Mouse (Mus musculus): Measurements from ENCODE around the gene Tmc3.
A peak's percentile ranks its signal among the peaks of the same experiment; 100 is the strongest.

The Tmc3 gene

GRCm38 (mm10) chr7:83639084-83639483 lies 54.4 kb downstream of the Tmc3 start:
- no peak for DNase-seq

- DNase-seq = no peak
Observed at GRCm38 (mm10) chr7:83640581-83640980, 55.9 kb downstream of the Tmc3 start.

- DNase-seq = no peak
Observed at GRCm38 (mm10) chr7:83641163-83641562, 56.4 kb downstream of the Tmc3 start.

- DNase-seq = no peak
Observed at GRCm38 (mm10) chr7:83643581-83643980, 58.9 kb downstream of the Tmc3 start.

DNA sequence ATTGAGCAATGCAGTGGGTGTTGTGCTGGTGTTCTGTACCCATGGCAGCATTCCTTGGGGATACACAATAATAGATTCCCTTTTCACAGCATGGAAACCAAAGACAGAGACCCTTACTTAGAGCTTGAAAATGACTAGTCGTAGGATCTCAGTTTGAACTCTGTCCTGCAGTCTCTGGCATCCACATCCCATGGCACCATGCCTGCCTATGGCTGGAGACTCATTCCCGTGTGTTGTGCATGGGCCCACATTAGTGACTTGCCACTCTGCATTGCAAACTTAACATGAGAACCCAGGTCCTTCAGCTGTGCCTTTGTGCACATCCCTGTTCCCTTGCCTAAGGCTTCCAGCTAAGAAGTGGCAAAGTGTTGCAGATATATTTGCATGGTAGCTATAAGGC lies 60.0 kb downstream of the Tmc3 start:
- DNase-seq = no peak

DNA sequence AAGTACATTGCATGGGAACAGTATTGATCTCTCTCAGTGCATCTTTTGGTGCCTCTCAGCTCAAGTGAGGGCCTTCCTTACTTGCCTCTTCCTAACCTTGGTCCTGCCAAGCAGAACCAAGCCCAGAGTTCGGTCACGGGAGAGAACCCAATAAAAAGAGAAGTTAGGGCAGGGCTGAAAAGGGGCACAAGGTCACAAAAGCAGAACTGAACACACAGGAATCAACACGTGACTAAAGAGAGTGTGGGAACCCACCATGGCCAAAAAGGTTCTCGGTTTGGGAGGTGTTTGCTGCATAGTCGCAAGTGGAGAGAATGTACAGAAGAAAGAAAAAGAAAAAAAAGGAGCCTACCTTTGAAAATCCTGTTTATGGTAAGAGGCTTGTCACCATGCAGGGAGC lies 60.7 kb downstream of the Tmc3 start:
- no peak for DNase-seq

- no peak for DNase-seq
Observed at GRCm38 (mm10) chr7:83648807-83649206, 64.1 kb downstream of the Tmc3 start.

DNA sequence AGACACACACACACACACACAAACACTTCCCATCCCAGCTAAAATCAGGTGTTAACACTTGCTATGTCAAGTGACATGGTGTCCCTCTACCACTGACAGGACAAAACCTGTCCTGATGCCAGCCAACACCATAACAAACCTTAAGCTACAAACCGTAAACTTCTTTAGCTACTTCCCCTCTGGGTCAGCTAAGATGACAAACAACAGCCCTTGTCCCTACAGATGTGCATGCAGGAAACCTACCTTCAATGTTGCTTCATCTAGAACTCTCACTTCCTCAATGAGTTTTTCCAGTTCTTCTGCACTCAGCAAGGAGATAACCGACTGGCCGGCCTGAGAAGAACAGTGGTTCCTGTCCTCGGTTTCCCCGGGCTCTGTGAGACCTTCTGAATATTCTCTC lies 65.9 kb downstream of the Tmc3 start:
- no peak for DNase-seq

DNA sequence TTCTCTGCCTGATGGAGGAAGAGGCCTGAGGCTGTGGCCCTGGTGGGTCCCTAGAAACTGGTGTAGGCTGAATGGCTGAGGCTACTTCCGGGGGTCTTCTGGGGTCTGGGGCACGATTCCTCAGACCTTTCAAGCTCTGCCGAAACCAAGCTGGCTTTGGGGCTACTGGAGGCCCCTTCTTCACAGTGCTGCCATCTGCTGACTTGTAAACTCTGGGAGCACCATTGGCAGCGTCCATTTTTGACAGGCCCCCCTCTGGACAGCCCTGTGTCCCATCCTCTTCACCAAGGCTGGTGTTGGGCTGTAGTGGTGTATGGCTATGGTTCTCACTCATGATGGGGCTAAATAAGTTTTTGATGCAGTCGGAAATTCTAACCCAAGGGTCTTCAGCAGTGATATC lies 67.8 kb downstream of the Tmc3 start:
- no peak for DNase-seq

DNA sequence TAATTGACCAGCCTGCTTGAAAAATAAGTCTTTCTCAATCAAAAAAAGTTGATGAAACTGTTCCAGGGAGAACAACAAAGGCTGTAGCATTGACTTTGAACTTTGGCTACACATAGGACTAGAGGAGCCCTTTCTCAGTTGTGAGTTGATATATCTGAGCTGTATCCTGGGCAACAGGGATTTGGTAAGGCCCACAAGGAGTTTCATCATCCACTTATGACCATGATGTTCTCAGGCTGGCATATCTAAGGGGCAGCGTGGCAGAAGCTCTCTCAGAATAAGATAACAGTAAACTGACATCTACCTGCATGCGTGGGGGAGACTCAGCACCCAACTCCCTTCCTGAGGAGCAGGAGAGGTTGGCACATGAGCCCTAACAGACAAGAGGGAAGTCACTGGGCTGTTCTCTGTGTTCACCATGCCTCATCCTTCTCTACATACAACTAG lies 68.9 kb downstream of the Tmc3 start:
- no peak for DNase-seq

DNA sequence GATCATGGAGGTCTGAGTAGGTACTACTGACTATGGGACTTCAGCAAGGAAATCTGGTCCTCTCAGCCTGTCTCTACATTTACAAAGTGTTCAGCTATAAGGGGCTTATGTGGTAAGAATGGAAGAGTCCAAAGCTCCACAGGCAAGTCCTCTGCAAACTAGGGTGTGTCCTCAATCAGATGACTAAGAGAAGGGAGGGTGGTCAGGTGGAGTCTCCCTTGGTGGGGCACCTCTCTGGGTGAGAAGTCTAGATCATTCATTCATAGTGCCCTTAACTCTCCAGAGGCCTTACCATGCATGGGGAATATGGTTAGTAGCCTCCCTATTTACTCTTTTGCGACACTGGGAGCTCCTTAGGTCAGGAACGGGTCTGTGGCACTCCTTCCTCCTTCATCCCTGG lies 69.5 kb downstream of the Tmc3 start:
- DNase-seq = no peak

DNA sequence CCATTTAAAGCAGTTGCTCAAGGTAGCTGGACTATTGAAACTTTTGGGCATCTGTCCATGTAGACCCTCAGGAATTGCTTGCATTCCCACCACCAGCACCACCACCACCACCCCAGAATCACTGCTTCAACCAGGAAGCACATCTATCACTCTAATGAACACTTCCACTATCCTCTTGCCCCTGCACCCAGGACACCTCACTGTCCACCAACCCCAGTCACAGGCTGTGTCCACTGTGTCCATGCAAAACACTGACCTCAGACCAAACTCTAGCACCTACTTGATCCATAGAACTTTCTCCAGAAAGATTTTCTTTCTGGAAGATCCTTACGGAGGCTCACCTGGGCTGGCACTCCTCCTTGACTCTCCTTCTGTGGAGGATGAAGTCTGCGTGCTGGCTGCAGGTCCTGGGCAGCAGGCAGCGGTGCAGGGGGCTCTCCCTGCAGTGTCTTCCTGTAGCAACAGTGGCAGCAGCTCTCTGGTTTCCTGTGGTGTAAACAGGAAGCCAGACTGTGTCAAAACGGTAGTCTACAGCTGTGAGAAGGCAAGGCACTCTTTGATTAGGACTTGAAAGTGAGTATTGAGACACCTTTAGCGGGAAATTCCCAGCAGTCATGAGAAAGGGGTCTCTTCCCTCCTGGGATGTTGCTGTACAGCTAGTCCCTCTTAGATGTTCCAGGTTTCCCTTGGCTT lies 70.4 kb downstream of the Tmc3 start:
- DNase-seq = peak; percentile 64

DNA sequence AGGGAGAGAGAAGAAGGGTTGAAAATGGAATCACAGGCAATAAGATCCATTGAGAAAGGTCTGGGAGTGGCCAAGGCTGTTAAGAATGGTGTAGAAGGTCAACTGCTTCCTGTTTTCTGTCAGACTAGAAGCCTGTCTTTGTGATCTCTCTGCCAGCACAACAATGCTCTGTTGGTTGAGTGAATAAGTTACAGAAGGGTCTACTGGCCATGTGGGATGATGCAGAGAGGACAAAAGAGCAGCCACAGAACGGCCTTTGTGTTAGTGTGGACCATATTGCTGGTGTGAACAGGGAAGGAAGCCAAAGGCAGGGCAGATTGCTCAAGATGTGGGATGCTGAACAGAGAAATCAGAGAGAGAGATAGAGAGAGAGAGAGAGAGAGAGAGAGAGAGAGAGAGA lies 74.0 kb downstream of the Tmc3 start:
- DNase-seq = no peak

DNA sequence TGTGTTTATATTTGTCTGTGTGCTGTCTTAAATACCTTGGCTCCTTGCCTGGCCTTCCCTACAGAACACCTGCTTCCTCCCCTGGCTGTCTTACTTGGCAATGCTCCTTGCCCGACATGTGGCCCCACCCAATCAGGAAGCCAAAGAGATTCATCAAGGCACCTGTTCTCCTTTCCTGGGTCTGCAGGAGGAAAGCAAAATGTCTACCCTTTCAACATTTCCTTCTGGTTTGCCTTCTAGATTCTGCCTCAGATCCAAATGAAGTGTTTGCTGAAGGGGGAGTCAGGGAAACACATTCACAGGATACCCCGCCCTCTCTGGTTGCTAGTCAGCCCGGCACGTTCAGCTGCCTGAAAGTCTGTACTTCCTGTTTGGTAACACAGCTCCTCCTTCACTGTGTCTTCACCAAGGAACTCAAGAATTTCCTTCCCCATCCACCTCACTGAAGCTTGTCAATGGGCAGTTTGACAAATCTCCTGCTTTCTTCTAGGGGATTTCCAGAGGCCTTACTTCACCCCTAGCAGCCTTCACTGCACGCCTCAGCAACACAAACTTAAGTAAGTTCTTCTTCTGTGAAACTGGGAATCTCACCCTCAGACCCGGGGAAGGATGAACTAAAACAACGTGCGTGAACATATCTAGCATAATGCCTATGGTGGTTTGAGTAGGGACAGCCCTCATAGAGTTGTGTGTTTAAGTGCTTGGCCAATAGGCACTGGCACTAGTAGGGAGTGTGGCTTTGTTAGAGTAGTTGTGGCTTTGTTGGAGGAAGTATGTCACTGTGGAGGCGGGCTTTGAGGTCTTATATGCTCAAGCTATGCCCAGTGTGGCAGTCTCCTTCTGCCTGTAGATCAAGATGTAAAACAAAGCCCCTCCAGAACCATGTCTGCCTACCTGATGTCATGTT lies 74.7 kb downstream of the Tmc3 start:
- peak; percentile 78 for DNase-seq

DNA sequence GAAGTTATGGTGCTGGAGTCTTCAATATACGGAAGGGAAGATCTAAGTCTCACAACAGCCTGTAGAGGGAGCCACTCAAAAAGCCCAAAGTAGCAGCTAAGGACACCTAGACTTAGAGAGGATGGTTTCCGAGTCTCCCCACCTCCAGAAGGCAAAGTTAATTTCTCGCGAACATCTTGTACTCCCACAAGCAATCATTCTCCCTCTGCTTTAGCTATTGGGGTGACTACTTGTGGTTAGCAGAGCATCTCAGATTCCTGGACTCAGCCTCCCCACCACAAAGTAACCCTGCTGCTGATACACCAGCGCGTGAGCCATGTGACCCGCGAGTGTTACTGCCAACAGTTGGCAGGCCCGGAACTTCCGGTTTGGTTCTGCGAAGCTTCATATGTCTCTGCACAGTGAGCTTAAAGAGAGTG lies 75.6 kb downstream of the Tmc3 start:
- DNase-seq = no peak

GRCm38 (mm10) chr7:83661031-83661430 lies 76.3 kb downstream of the Tmc3 start:
- DNase-seq = no peak

DNA sequence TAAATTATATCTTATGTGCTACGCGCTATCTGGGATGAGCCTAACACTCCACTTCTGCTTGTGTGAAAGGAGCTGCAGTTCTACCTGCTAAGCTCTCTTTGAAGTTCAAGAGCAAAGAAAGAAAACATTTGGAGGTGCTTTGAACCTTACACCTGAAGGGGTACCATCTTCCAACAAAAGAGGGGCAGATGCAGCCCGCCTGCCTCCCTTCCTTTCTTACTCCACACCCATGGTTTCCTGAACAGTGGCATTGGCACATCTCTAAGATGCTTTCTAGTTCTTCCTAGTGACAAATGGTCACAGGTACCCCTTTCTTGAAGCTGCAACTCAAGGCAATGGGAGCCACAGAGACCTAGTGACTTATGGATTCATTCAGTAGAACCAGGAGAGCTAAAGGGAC lies 77.0 kb downstream of the Tmc3 start:
- no peak for DNase-seq

DNA sequence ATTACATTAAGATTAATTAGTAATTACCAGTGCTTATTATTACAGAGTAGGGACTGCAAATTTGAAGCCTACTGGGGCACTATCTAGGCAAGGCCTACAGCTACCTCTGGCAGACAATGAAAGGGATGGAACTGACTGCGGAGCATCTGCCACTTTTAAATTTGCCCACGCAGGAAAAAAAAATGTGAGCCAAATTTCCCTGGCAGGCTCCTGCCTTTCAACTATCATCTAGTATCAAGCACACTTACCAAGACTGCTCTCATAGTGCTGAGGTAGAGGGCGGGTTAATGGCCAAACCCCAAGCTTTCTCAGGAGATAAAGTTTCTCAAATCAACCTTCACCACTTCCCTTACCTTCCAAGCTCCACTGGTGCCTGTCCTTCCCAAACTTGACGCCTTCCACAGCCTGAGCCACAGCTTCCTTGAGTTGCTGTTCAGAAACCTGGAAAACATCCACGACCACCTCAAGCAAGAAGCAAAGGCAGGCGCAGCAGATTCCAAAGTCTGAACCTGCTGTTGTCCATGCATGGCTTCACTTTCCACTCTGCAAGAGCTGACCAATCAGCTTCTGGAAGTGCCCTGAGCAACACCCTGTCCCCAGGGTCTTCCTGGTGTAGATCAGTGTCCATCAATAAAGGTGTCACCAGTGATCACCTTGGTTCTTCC lies 78.1 kb downstream of the Tmc3 start:
- DNase-seq = peak; percentile 38

DNA sequence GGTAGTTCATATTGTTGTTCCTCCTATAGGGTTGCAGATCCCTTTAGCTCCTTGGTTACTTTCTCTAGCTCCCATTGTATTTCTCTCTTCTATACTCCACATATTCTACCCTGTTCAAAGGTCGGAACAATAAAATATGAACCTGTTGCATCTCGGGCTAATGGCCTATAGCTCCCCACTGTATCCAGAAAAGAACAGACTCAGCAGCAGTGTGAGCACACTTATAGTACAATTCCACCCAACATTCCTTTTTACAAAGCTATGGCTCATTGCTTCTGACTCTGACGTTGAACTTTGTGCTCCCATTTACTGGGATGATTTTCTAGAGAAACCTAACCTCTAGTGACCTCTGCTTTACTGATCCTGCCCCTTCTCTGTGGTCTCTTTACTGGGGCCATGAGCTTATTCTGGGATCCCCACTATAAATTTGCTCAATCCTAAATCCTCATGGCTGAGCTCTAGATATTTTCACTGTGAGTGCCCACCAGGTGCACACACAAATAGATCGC lies 81.4 kb downstream of the Tmc3 start:
- DNase-seq = peak; percentile 31

- no peak for DNase-seq
Observed at GRCm38 (mm10) chr7:83667936-83668645, 83.4 kb downstream of the Tmc3 start.

DNA sequence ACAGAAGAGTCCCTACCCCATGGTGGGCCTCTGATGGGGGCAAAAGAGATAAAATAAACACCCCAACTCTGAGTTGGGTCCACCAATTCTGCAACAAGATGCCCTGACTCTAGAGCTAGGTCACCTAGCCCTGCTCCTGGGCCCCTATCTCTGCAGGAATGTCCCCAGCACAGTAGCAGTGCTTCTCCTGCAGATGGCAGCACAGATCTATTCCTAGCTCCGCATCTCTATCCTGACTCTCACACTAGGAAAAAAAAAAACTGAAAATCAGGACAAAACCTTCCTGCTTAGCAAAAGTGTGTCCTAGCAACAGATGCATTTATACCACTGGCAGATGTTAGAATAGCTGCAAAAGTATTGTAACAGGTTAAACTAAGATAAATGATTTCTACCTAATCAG lies 84.0 kb downstream of the Tmc3 start:
- DNase-seq = peak; percentile 74

GRCm38 (mm10) chr7:83671573-83671972 lies 86.8 kb downstream of the Tmc3 start:
- no peak for DNase-seq

Data from kidney, postnatal 14 days (tissue).